Mouse (Mus musculus): Measurements from ENCODE around the gene Cxcr5. TPM values are rescaled to one million over a fixed set of nuclear protein-coding genes. Genes with fewer than 3 reads are reported as not detected.

Gene Cxcr5
- total RNA-seq, 2 experiments from 2014 or later, result 0.42 TPM; not detected in 1

Other genes starting within 250 kb of the Cxcr5 start
- 46.1 and 54.8 TPM in 2 replicates for gene C2cd2l, start 241.6 kb downstream of the Cxcr5 start, total RNA-seq (2015; ENCODE audit: low replicate concordance)
- gene C2cd2l, start 241.6 kb downstream of the Cxcr5 start, total RNA-seq (2017; ENCODE audit: low replicate concordance), result 70.0 and 83.0 TPM in 2 replicates
- gene Dpagt1, start 235.9 kb downstream of the Cxcr5 start, total RNA-seq (2015; ENCODE audit: low replicate concordance), result 5.4 and 11.5 TPM in 2 replicates
- 1.0 and 7.8 TPM in 2 replicates for gene Dpagt1, start 235.9 kb downstream of the Cxcr5 start, total RNA-seq (2017; ENCODE audit: low replicate concordance)
- 455 and 495 TPM in 2 replicates for gene H2afx, start 227.2 kb downstream of the Cxcr5 start, total RNA-seq (2015; ENCODE audit: low replicate concordance)
- gene H2afx, start 227.2 kb downstream of the Cxcr5 start, total RNA-seq (2017; ENCODE audit: low replicate concordance), result 1,704 and 2,100 TPM in 2 replicates
- gene Hmbs, start 217.6 kb downstream of the Cxcr5 start, total RNA-seq (2015; ENCODE audit: low replicate concordance), result 2,720 and 2,790 TPM in 2 replicates
- gene Hmbs, start 217.6 kb downstream of the Cxcr5 start, total RNA-seq (2017; ENCODE audit: low replicate concordance), result 1,215 and 1,747 TPM in 2 replicates
- gene Vps11, start 200.2 kb downstream of the Cxcr5 start, total RNA-seq (2015; ENCODE audit: low replicate concordance), result 2.5 and 6.7 TPM in 2 replicates
- gene Vps11, start 200.2 kb downstream of the Cxcr5 start, total RNA-seq (2017; ENCODE audit: low replicate concordance), result 9.5 and 15.7 TPM in 2 replicates
- 15.1 and 40.0 TPM in 2 replicates for gene Hyou1, start 182.4 kb downstream of the Cxcr5 start, total RNA-seq (2015; ENCODE audit: low replicate concordance)
- gene Hyou1, start 182.4 kb downstream of the Cxcr5 start, total RNA-seq (2017; ENCODE audit: low replicate concordance), result 25.1 and 34.4 TPM in 2 replicates
- gene Slc37a4, start 165.0 kb downstream of the Cxcr5 start, total RNA-seq (2015; ENCODE audit: low replicate concordance), result 0.72 and 5.0 TPM in 2 replicates
- gene Slc37a4, start 165.0 kb downstream of the Cxcr5 start, total RNA-seq (2017; ENCODE audit: low replicate concordance), result 9.1 and 16.1 TPM in 2 replicates
- gene Rps25, start 154.7 kb downstream of the Cxcr5 start, total RNA-seq (2015; ENCODE audit: low replicate concordance), result 682 and 851 TPM in 2 replicates
- 327 and 425 TPM in 2 replicates for gene Rps25, start 154.7 kb downstream of the Cxcr5 start, total RNA-seq (2017; ENCODE audit: low replicate concordance)
- 19.5 and 34.8 TPM in 2 replicates for gene Trappc4, start 154.3 kb downstream of the Cxcr5 start, total RNA-seq (2015; ENCODE audit: low replicate concordance)
- gene Trappc4, start 154.3 kb downstream of the Cxcr5 start, total RNA-seq (2017; ENCODE audit: low replicate concordance), result 5.8 and 52.0 TPM in 2 replicates
- gene Ccdc84, start 143.3 kb downstream of the Cxcr5 start, total RNA-seq (2015; ENCODE audit: low replicate concordance), result 32.1 and 61.2 TPM in 2 replicates
- 25.3 and 25.9 TPM in 2 replicates for gene Ccdc84, start 143.3 kb downstream of the Cxcr5 start, total RNA-seq (2017; ENCODE audit: low replicate concordance)
- gene Foxr1, start 120.7 kb downstream of the Cxcr5 start, total RNA-seq (2015; ENCODE audit: low replicate concordance), result not detected in 2 replicates
- gene Foxr1, start 120.7 kb downstream of the Cxcr5 start, total RNA-seq (2017; ENCODE audit: low replicate concordance), result not detected in 2 replicates
- gene Upk2, start 106.9 kb downstream of the Cxcr5 start, total RNA-seq (2015; ENCODE audit: low replicate concordance), result not detected in 2 replicates
- gene Upk2, start 106.9 kb downstream of the Cxcr5 start, total RNA-seq (2017; ENCODE audit: low replicate concordance), result not detected in 2 replicates
- 0.36 and 2.5 TPM in 2 replicates for gene Bcl9l, start 79.1 kb downstream of the Cxcr5 start, total RNA-seq (2015; ENCODE audit: low replicate concordance)
- 1.2 and 1.7 TPM in 2 replicates for gene Bcl9l, start 79.1 kb downstream of the Cxcr5 start, total RNA-seq (2017; ENCODE audit: low replicate concordance)
- gene Ddx6, start 43.0 kb upstream of the Cxcr5 start, total RNA-seq (2015; ENCODE audit: low replicate concordance), result 40.0 and 59.5 TPM in 2 replicates
- 79.5 and 91.5 TPM in 2 replicates for gene Ddx6, start 43.0 kb upstream of the Cxcr5 start, total RNA-seq (2017; ENCODE audit: low replicate concordance)
- not detected in 2 replicates for gene Treh, start 111.4 kb upstream of the Cxcr5 start, total RNA-seq (2015; ENCODE audit: low replicate concordance)
- not detected in 2 replicates for gene Treh, start 111.4 kb upstream of the Cxcr5 start, total RNA-seq (2017; ENCODE audit: low replicate concordance)
- 3.8 TPM in 1 of 2 replicates, not detected in the other for gene Phldb1, start 173.3 kb upstream of the Cxcr5 start, total RNA-seq (2015; ENCODE audit: low replicate concordance)
- gene Phldb1, start 173.3 kb upstream of the Cxcr5 start, total RNA-seq (2017; ENCODE audit: low replicate concordance), result 0.26 and 4.4 TPM in 2 replicates
- 64.6 and 68.1 TPM in 2 replicates for gene Arcn1, start 206.0 kb upstream of the Cxcr5 start, total RNA-seq (2015; ENCODE audit: low replicate concordance)
- gene Arcn1, start 206.0 kb upstream of the Cxcr5 start, total RNA-seq (2017; ENCODE audit: low replicate concordance), result 58.0 and 97.5 TPM in 2 replicates
- gene Ift46, start 206.0 kb upstream of the Cxcr5 start, total RNA-seq (2015; ENCODE audit: low replicate concordance), result 15.1 and 18.4 TPM in 2 replicates
- gene Ift46, start 206.0 kb upstream of the Cxcr5 start, total RNA-seq (2017; ENCODE audit: low replicate concordance), result 4.7 and 18.2 TPM in 2 replicates
- not detected in 2 replicates for gene Tmem25, start 237.4 kb upstream of the Cxcr5 start, total RNA-seq (2015; ENCODE audit: low replicate concordance)
- gene Tmem25, start 237.4 kb upstream of the Cxcr5 start, total RNA-seq (2017; ENCODE audit: low replicate concordance), result not detected in 2 replicates
- gene Ttc36, start 241.2 kb upstream of the Cxcr5 start, total RNA-seq (2015; ENCODE audit: low replicate concordance), result not detected in 2 replicates
- gene Ttc36, start 241.2 kb upstream of the Cxcr5 start, total RNA-seq (2017; ENCODE audit: low replicate concordance), result not detected in 2 replicates

All from erythroid progenitor cell, adult 5-6 weeks (primary cell).